Mouse (Mus musculus) C2C12 (cell line): ENCODE measurements at regions not wholly inside any gene's neighbourhood (a gene's known extent, or its start where the extent isn't known, plus 50 kb on each side); places are given as distances from the start of the nearest gene placed in this dataset.

Experiments used
- CTCF ChIP-seq: IDR thresholded peaks from one replicate; pipeline ENCODE4 v1.5.1; 2011; ENCODE audit not compliant: control insufficient read depth, insufficient read depth, insufficient read length
- MYOG ChIP-seq: IDR thresholded peaks from one replicate; pipeline ENCODE4 v1.6.1; 2011; ENCODE audit not compliant: control insufficient read depth, insufficient read length; ENCODE audit errors: extremely low read depth

DNA sequence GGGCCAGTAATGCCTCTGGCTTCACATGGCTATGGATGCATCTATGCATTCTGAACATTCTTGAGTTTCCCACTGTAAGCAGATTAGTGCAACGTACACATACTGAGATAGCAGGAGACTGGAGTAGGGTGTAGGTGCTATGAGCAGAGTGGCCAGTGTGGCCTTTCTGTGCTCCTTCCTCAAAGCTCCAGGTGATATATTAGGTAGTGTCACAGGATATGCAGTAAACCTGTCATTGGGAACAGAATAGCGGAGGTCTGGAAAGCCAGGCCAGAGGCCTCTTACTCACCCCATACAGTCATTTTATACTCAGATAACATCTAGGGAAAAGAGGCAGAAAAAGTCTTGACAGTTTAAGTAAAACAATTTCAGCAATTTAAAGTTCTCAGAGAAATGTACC, 424.1 kb upstream of the Nr2f1 start:
- TF ChIP-seq CTCF (no peak), MYOG (no peak)
